Mouse (Mus musculus) thymus, postnatal 36 days (tissue): Measurements from ENCODE around the gene Dtx3l.
"Not testable (repeated sequence)": the region's sequence is repeated elsewhere in the genome, so short reads cannot be mapped to it uniquely, and the experiment has no call there.

Source experiments
- DNase-seq, 2 experiments: peaks; one replicate each; pipeline ENCODE4 v3.0.0; 2022; ENCODE audit warnings: mixed read lengths in 2 of 2

The Dtx3l gene

DNA sequence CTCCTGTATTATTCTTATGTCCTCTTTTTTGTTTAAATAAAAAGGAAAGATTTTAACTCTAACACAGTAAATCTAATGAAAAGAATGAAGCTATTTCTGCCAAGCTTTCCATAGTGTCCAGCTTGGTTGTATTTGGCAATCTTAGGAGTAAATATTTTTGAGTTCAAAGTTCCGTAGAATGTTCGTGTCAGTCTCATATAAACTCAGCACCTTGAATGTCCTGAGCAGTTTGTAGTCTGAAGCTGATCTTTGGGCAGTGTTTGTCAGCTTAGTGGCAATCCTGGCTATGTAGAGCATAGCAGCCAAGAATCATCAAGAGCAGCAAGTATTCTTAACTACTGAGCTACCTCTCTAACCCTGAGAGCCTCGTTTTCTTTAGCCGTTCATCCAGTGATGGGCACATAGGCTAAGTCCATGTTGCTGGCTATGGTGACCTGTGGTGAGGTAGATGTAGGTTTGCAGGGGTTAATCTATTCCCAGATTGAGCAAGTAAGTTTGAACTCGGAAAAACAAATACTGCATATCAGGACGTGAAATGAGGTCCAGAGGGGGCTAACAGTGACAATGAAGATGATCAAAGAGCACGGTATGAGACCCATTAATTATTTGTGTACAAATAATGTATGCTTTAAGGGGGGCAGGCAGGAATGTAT, 15.3 kb downstream of the Dtx3l start:
- no peak for DNase-seq

DNA sequence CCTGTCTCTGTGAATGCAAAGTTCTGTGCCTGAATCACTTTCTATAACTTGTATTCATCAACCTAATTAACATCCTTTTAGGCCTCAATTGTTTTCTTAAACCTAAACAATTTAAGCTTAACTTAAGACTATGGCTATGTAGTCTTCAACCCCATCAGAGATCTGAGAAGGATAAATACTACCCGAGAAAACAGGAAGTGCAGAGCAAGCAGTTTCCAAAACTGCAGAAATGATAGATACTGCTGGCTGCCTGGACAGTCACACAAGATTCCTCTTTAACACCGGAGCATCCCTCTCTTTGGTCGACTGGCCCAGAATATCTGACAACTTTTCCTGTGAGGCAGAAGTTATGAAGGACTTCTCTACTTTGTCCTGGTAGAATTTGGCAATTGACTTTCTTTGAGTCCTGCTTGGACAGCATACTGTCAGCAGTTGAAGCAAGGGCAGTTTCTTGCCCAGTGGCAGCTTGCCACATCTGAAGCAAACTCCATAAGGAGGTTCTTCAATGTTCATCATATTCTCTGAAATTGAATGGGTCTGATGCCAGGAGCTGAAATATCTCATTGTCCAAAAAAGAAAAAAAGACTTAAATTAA, 16.6 kb downstream of the Dtx3l start:
- no peak for DNase-seq

DNA sequence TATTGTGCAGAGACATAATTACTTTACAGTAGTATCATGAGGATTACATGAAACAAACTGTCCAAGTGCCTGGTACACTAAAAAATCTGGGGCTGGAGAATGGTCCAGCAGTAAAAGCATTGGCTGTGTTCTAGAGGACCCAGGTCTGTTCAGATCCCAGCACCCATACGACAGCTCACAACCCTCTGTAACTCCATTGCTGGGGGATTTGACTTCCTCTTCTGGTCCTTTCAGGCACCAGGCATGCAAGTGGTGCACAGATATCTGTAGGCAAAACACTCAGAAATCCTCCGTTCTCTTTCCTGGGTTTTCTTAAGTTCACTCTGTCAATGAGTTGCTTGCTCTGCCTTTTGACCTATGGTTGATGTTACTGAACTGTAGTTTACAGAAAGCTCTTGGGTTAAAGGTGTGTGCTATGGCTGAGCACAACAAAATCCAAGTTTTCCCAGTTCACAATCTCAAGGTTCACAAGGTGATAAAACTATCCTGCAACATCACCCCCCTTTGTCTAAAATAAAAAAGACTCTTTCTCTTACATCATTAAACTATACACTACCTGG, 17.2 kb downstream of the Dtx3l start:
- DNase-seq = no peak

- DNase-seq = peak; percentile 25 to 30
Measured at GRCm38 (mm10) chr16:35918721-35919543, 20.0 kb downstream of the Dtx3l start.

DNA sequence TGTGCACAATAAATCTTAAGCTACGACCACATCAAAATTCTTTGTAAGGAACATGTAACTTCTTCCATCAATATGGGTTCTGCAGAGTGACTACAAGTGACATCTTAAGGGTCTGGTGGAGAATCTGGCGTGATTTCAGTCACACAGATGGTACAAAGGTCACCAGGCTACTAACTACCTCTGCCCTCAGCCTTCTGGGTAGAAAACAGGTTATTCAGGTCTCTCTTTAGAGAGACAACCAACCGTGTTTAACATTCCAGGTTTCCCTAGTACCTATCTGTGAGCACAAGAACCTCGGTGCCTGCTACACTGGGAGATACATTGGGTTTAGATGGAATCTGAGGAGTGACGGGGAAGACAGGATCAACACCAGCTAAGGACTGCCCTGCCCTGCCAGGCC, 24.6 kb downstream of the Dtx3l start:
- no peak for DNase-seq

DNA sequence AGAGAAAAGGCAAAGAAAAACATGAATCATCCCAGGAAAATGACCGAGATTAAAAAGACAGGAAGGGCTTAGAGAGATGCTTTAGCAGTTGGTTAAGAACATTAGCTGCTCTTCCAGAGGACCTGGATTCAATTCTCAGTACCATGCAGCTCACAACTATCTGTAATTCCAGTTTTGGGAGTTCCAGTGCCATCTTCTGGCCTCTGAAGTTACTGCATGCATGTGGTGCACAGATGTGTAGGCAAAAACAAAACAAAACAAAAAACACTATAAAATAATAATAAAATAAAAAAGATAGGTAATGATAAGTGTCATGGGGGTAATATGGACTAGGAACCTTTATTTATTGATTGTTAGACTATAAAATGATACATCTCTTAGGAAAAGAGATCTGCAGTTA, 25.4 kb downstream of the Dtx3l start:
- DNase-seq = peak in 1 of 2 experiments; percentile 15

GRCm38 (mm10) chr16:35911449-35911848, 27.5 kb downstream of the Dtx3l start:
- DNase-seq = no peak

DNA sequence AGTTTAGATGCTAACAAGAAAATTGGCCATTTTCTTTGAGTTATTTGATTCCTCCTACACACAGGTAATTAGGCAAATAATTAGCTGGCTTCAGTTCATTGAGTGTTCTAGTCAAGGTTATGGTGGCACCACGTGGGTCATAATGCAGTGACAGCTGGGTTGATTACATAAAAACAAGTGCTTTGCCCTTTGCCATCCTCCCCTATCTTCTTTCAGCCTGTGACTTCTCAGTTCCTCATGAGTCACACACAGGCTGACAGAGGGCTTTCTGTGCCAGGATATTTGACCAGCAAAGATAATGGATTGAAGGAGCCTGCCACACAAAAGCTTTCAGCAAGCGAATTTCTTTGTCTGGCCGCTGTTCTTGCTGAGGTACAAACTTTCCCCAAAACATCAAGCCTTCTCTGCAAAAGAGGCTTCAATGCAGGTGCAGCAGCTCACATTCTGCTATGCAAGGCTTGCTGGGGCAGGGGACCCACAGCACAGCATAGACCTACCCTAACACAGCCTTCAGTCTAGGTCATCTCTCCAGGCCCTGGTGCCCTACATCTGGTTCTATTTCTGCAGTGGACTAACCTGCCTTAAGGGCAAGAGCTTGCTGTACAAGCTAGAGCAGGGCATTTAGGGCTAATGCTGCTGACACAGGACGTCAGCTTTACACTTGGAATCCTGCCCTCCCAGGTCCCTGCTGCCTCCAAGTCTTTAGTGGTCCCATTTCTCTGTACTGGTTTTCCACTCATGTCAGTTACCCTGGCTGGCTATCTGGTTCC, 31.3 kb downstream of the Dtx3l start:
- no peak for DNase-seq

GRCm38 (mm10) chr16:35906887-35907286, 32.1 kb downstream of the Dtx3l start:
- DNase-seq = no peak

DNA sequence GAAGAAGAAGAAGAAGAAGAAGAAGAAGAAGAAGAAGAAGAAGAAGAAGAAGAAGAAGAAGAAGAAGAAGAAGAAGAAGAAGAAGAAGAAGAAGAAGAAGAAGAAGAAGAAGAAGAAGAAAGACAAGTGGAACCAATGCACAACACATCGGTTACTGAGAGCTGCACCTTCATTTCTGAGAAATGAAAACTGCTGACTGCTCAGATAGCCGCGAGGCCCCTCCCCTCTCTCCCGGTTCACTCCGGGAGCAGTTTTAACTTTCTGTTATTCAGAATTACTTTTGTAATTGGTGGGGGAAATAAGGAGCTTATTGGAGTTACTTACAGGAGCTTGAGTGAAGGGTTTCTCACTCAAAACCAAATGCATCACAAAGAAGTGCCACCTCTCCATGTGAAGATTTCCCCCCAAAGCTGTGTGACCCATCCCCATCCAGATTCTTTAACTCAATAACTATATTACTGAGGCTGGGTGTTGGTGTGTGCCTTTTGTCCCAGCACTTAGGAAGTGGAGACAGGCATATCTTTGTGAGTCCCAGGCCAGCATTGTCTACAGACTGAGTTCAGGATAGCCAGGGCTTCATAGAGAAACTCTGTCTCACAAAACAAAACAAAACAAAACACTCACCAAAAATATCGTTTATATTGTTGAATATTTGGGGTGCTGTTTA, 33.0 kb downstream of the Dtx3l start:
- DNase-seq = no peak

DNA sequence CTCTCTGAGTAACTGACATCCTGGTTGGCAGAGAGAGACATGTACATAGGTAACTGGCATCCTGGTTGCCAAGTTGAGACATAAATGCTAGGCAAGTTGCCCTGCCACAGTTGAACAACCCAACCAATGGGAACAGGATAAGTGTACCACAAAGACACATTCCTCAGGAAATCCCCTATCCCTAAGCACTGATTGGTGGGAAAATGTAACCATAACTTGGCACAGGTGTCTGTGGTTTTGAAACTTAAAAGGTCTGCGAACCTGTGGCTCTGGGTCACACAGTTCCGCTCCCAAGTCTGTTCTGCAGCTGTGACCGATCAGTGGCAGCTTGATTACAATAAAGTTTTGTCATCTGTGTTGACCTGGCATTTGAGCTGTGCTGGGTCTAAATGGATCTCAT, 33.6 kb downstream of the Dtx3l start:
- DNase-seq = peak; percentile 12 to 16

DNA sequence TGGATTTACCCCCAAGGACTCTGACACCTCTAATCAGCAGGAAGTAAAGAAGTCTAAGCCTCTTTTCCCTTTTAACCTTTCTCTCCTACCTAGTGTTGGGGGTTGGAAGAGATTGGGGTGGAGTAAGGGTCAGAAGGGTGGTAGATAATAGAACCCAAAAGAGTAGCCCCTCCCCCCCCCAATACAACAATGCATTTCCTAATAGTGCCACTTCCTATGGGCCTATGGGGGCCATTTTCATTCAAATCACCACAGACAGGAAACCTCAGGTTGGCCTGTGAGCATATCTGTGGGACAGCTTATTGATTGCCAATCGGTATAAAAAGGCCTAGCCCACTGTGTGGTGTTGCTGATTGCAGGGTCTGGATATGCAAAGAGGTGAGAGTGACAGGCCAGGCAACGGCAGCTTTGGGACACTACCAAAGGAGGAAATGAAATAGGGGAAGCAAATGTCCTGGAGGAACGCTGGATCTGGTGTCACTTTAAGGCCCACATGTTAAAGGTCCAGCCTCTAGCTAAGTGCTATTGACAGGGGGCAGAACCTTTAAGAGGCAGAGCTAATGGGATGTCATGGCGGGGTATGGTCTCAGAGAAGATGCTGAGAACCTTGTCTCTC, 34.7 kb downstream of the Dtx3l start:
- no peak for DNase-seq

DNA sequence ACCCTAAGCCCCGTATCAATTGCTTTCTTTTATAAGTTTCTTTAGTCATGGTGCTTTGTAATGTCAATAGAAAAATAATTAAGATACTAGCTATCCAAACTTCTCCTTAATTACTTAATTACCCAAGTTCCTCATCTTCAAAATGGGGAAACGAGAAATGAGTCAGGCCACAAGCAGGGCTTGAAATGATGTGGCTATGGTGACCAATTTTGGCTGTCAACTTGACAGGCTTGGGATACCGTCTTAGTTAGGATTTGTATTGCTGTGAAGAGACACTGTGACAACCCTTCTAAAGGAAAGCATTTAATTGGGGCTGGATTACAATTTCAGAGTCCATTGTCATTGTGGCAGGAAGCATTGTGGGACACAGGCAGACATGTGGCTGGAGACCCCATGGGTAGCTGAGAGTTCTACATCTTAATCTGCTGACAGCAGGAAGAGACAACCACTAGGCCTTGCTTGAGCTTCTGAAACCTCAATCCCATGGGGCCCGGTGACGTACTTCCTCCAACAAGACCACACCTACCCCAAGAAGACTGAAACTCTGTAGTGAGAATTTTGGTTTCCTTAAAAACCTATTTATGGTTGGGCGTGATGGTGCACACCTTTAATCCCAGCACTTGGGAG, 35.8 kb downstream of the Dtx3l start:
- DNase-seq = no peak

DNA sequence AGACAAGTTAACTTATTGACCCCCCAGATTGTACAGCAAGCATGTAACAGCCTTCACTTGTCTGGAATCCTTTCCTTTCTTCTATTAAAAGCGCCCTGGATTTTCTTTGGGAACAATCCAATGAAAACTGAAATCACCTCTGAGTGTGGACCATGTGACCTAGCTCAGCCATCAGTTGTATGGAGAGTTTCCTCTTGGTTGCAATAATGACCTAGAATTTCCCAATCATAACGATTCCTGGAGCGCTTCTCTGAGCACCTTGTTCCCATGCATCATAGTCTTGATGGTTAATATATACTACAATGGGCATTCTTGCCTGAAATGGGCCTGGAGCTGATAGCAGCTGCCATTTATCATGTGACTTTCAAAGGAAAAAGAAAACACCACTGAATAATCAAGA, 38.4 kb downstream of the Dtx3l start:
- no peak for DNase-seq

- DNase-seq = no peak
Measured at GRCm38 (mm10) chr16:35894997-35895396, 44.0 kb downstream of the Dtx3l start.

DNA sequence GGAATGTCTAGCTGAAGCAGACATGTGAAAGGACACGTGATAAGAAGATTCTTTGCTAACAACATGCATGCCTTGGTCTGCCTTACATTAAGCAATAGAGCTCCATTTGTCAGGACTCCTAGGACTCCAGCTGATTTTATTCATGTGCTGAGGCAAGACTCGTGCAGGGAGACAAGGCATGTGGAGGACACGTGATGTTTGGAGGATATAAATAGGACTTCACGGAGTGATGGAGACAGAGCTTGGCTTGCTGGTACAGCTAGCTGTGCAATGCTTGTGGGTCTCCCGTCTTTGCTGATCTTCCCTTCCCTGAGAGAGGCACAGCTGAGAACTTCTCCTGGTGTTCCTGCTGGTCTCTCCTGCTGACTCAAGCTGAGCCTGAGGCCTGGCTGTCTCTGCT, 47.3 kb downstream of the Dtx3l start:
- DNase-seq = not testable (repeated sequence)

DNA sequence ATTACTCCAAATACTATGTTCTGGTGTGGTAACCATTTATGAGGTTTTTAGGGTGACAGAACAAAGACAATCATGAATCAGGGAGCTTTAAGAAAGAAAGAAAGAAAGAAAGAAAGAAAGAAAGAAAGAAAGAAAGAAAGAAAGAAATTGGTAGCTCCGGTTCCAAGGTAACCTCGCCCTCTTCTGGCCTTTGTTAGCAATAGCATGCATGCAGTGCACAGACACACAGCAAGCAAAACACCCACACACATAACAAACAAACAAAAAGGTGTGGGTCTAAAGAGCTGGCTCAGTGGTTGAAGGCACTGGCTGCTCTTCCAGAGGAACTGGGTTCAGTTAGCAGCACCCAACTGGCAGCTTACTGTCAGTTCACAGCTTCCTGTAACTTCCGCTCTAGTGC, 48.3 kb downstream of the Dtx3l start:
- no peak for DNase-seq

DNA sequence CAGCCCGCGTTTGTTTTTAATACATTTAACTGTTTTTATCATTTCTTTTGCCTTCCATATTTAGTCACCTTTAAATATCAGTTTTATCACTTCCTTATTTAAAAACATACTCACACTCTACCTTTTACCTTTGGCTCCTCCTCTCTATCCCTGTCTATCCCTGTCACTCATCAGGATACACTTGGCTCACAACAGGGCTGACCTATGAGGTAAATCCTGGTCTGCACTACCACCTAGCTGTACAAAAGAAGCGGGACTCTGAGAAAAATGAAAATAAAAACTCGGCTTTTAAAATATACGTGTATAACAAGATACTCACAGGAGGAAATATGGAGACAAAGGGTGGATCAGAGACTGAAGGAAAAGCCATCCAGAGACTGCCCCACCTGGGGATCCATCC, 50.0 kb downstream of the Dtx3l start:
- DNase-seq = no peak

- DNase-seq = no peak
Measured at GRCm38 (mm10) chr16:35888174-35888573, 50.8 kb downstream of the Dtx3l start.
